Mouse (Mus musculus) induced T-regulatory cell, adult 2 months (primary cell): ENCODE measurements around the gene Apaf1.

Experiments
- DNase-seq: peaks from one replicate; pipeline ENCODE4 v3.0.0-alpha.2; 2012; ENCODE audit warnings: low read depth

Apaf1 gene

GRCm38 (mm10) chr10:90974491-90974890, 108.1 kb downstream of the Apaf1 start:
- DNase-seq = no peak

- DNase-seq = no peak
Observed at GRCm38 (mm10) chr10:90974084-90974483, 108.5 kb downstream of the Apaf1 start.

- no peak for DNase-seq
Observed at GRCm38 (mm10) chr10:90970560-90970959, 112.0 kb downstream of the Apaf1 start.

DNA sequence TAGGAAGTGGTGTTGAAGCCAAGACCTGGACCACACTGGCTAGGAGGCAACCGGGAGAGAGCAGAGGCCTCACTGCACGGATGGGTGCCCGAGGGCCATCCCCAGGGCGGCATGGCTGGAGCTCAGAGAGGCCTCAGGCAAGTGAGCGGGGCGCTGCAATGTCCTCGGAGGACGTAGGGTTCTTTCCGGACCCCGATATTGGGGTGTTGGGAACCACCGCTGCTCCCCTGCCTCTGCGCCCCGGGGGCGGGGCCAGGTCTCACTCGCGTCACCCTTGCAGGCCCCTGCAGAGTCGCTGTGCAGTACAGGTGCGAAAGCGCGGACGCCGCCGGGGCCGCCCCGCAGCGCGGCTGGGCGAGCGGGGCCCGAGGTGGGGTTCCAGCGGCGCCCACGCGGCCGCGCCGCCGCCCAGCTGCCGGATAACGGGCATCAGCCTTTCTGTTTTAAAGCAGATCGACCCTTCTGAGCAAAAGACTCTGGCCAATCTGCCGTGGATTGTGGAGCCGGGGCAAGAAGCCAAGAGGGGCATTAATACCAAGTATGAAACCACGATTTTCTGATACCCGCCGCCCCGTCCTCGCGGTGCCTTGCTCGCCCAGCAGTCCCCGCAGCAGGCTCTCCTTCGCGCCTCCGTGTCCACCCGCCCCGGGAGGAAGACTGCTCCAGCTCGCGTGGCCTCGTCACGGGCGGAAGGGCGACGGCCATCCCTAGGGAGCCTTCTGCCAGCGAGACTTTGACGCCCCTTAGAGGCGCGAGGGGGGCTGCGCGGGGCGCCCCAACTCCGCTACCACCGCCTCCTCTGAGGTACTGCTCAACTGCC, 113.0 kb downstream of the Apaf1 start:
- DNase-seq = peak; percentile 14

DNA sequence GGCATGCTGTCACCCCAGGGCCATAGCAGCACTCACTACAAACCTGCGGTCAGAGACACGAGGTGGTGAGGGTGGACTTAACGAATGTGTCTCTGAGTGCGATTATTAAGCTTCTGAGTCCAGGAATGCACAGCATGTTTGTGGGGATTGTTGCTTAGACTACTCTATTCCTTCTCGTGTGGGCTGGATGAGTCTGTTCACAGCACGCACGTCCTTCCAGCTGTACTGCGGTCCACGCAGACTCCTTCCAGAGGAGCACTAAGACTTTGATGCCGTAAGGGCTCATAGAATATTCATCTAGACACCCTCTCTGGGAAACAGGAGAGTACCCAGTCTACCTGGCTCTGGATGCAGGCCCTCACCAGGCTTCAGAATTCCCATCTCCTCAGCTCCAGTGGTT, 114.3 kb downstream of the Apaf1 start:
- DNase-seq = no peak

DNA sequence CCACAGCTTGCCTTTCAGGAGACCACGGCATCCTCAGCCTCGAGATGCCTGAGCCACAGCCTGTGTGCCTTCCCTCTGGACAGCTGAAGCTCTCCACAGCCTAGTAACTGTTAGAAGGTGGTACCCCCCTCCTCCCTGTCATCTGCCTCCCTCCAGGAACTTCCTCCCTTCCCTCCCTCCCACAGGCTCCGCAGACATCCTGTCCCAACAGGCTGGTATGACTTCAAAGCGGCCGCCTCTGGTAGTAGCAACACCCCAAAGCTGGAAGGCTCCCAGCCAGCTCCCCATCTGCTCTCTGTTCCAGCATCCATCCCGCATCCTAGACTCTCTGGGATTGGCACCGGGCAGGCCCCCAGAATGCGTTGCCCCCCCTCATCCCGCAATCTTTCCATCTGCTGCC, 115.7 kb downstream of the Apaf1 start:
- DNase-seq = no peak

DNA sequence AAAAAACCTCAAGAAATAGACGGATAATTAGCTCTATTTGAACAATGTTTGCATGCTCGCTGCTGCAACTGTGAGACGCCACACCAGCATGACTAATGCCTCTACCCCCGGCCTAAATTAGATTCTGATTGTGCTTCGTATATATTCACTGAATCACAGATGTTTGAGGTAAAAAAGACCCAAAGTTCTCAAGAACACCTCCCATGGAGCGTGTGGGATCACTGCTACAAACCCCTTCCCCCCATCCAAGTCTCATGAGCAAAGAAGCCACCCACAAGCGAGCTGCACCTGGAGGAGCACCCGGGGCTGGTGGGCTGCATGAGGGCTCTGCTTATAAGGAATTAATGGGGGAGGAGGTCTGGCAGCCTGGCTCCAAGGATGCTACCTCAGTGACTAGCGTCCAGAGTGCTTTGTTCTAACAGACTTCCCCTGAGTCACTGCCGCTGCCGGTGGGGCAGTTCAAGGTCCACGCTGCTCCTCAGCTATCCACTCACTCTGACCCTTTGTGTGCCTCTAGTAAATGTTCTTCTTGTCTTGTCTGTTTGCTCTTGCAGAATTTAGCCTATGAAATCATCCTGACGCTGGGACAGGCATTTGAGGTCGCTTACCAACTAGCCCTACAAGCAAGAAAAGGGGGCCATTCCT, 116.8 kb downstream of the Apaf1 start:
- DNase-seq = no peak

- no peak for DNase-seq
Observed at GRCm38 (mm10) chr10:90964511-90964910, 118.1 kb downstream of the Apaf1 start.

DNA sequence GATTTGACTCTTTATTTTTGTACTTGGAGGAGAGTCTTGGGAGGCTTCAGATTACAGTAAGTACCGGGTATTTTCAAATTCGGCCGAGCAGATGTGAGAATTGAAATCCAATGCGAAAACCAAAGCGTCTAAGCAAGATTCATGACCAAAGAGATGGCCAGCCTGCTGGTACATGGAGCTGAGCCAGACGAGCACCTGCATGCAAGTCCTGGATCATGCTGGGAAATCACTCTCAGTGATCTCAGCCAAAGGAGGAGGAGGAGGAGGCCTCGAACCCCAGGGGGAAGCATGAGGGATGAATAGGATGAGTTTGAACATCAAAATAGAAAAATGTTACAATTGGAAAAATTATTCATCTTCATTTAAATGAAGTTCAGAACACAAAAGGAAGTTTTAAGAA, 122.2 kb downstream of the Apaf1 start:
- no peak for DNase-seq

- DNase-seq = no peak
Observed at GRCm38 (mm10) chr10:90953821-90954220, 128.7 kb downstream of the Apaf1 start.

GRCm38 (mm10) chr10:90953103-90953709, 129.4 kb downstream of the Apaf1 start:
- no peak for DNase-seq

DNA sequence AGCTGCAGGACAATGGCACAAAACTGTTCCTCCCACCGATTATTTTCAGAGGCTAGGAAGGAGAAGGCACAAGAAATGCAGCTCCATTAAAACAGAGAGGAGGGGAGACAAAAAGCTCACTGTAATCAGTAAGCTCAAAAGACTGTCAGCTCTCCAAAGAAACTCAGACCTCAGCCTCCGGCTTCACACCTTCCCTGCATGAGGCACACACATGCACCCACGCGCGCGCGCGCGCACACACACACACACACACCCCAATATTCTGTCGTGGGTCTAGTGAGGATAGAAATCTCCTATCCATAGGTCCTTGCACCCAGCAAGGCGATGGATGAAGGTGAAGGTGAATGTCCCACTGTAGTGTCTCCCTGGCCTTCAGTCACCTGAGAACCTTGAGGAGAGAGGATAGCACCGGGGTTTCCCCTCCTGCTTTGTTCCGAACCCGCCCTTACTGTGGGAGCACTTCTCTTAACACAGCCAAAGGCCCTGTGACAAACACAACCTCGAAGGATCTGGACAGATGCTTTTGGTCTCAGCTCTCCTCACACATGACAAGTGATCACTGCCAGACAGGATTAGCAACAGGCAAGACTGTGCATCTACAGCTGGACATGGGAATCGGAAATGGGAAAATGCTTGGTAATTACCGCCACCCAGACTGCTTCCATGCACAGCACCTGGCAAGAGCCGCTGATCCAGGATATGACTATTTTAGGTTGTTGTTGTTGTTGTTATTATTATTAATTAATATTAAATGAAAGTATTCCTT, 134.8 kb downstream of the Apaf1 start:
- DNase-seq = no peak

- no peak for DNase-seq
Observed at GRCm38 (mm10) chr10:90947043-90947442, 135.5 kb downstream of the Apaf1 start.

- DNase-seq = no peak
Observed at GRCm38 (mm10) chr10:90942001-90942700, 140.4 kb downstream of the Apaf1 start.

DNA sequence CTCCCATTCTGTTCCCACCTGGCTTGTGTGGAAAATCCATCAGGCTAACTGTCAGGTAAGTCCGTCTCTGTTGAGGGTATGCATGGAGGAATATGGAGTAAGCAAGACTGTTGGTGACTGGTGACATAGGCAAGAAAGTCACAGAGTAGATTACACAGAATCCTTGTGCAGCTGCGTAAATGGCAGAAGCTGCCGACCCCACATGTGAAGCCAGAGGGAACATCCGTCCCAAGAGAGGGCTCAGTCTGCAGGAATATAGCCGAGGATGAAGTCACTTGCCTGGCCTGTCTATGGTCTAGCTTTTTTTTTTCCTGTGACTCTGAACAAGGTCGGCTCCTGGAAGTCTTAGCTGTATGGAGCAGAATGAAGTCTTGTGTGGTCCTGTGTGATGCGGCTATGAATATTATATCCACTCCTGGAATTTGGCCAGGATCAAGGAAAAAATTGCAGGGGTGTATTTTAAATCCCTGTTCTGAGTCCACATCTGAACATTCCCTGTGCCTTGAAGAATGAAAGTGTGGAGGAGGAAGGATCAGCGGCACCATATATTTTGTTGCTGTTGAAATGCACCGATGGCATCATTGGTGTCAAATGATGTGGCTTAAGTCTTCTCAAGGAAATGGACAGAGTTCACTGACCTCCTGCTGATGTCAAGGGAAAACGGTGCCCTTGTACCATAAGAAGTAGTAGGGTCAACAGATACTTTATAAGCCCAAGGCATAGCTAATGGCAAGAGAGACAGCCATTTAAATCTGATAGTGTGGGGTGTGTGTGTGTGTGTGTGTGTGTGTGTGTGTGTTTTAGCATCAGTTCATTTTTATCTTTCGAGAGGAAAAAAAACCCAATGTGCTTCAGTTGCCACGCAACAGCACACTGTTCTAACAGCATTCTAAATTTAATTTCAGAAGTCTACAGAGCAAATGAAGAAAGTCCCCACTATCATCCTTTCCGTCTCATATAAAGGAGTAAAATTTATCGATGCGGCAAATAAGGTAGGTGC, 141.7 kb downstream of the Apaf1 start:
- no peak for DNase-seq
